Comparison of ENCODE assay signal across 8 mouse cellular contexts in genomic region chr17:29660076-29660761, GRCm38 (mm10). TPM values are rescaled to one million over a fixed set of nuclear protein-coding genes. Genes with fewer than 3 reads are reported as not detected.
DNase-seq lines count a peak whose midpoint lies in the region; ATAC-seq lines count a peak whose summit lies in the region.

Gene Cmtr1, plus strand, starts transcription at chr17:29660595.

- H3K4me1 ChIP-seq in intestine, embryonic 14.5 days (replicated peaks; ENCODE audit: control insufficient read depth, insufficient read depth, low read length), result no peaks in the 10 kb centered on the region

- H3K4me2 ChIP-seq in intestine, embryonic 14.5 days (ENCODE audit: low read length), result peak within 1 kb of the TSS; percentile 86

- H3K36me3 ChIP-seq in intestine, embryonic 14.5 days (ENCODE audit: control insufficient read depth, insufficient read depth, low read length), result peaks cover 19% of the 10 kb centered on the region

- intact Hi-C loops in left cerebral cortex, postnatal 14 days (cut with DNase I), result no loop called here

- peak; percentile 98 to 99 for DNase-seq in adrenal gland, adult (ENCODE audit: inconsistent age in 2 of 2, low spot score in 1 of 2)
- peak; percentile 96 for DNase-seq in embryo, embryonic 10.5 days (ENCODE audit: low spot score)
- DNase-seq in gastrocnemius, postnatal 25 days, result peak; percentile 95
- DNase-seq in intestine, embryonic 14.5 days (ENCODE audit: low spot score), result peak; percentile 98
- DNase-seq in left cerebral cortex, postnatal 14 days (ENCODE audit: low spot score in 2 of 2), result peak; percentile 91 to 95
- DNase-seq in mesoderm, embryonic 11.5 days (ENCODE audit: low read depth, low spot score), result peak; percentile 96
- DNase-seq in right cerebral cortex, postnatal 36 days (ENCODE audit: low spot score in 2 of 2), result peak; percentile 91 to 92
- DNase-seq in yolk sac, embryonic 10.5 days (ENCODE audit: low spot score), result peak; percentile 94

- H3K27ac ChIP-seq in intestine, embryonic 14.5 days (ENCODE audit: low read depth), result peak within 1 kb of the TSS; percentile 89

- H3K9ac ChIP-seq in intestine, embryonic 14.5 days (ENCODE audit: low read length), result peak within 1 kb of the TSS; percentile 92

- ATAC-seq in intestine, embryonic 14.5 days (replicated peaks; ENCODE audit: low FRiP score, low TSS enrichment, low read depth), result peak; percentile 96

- WGBS in intestine, embryonic 14.5 days, result under 1% methylated on average over 40 of the region's 41 CpGs

- H3K27me3 ChIP-seq in intestine, embryonic 14.5 days (replicated peaks; ENCODE audit: control insufficient read depth, insufficient read depth, low read length), result no peaks in the 10 kb centered on the region

- no peaks in the 10 kb centered on the region for H3K9me3 ChIP-seq in intestine, embryonic 14.5 days (ENCODE audit: control insufficient read depth, low read length)

- peak within 1 kb of the TSS; percentile 92 for H3K4me3 ChIP-seq in intestine, embryonic 14.5 days (ENCODE audit: low read depth, low read length)

RNA-seq across cellular contexts. Expression of gene Cmtr1, which starts in this region (rescaled TPM):
- 10 to 100 TPM; 31.1 to 34.2 TPM for total RNA-seq in gastrocnemius, postnatal 25 days (2021)
- 96.5 and 107 TPM in 2 replicates for polyA plus RNA-seq in intestine, embryonic 14.5 days (2014; fragmentation: Nextera tagmentation; extraction: Ambion mirVana)
- total RNA-seq in left cerebral cortex, postnatal 14 days (2021), result 10 to 100 TPM; 86.8 to 96.7 TPM

Comparison
In these comparisons a context has a peak if more than half of its experiments do, and no peak if none do; other contexts are left out.
1. Peak in every context shown above with its lines: DNase-seq, ATAC-seq, H3K4me3 ChIP-seq and H3K27ac ChIP-seq.